Mouse (Mus musculus): Measurements from ENCODE around the gene Olfr432. TPM values are rescaled to one million over a fixed set of nuclear protein-coding genes. Genes with fewer than 3 reads are reported as not detected.
"Not testable (repeated sequence)": the region's sequence is repeated elsewhere in the genome, so short reads cannot be mapped to it uniquely, and the experiment has no call there.

Gene Olfr432
- polyA plus RNA-seq (2012; rRNA removed), result not detected in 2 replicates

- Histone ChIP-seq H3K4me1 (ENCODE audit: control insufficient read depth, insufficient read depth, low read length) (no peaks in the 10 kb centered on the region), H3K27ac (ENCODE audit: insufficient read depth, low read length) (no peak within 1 kb of the TSS), H3K4me3 (replicated peaks; ENCODE audit: insufficient read depth, low read depth, low read length) (no peak within 1 kb of the TSS), H3K27me3 (ENCODE audit: control insufficient read depth, insufficient read depth, low read length) (no peaks in the 10 kb centered on the region)
- no peak for DNase-seq
- no peak for TF ChIP-seq CTCF (IDR thresholded peaks at IDR 0.05; ENCODE audit: borderline replicate concordance, insufficient read depth, low read depth, low read length)
- TF ChIP-seq POLR2A (IDR thresholded peaks at IDR 0.05; ENCODE audit: borderline replicate concordance, insufficient read depth, low read length), result no peak
- WGBS, result 65% methylated on average over 2 of the region's 2 CpGs
Observed at GRCm38 (mm10) chr1:174048893-174049292, at the start of gene Olfr432. Gene Olfr432 (plus strand): TSS chr1:174049205.

- H3K27ac ChIP-seq (ENCODE audit: insufficient read depth, low read length); DNase-seq; H3K27me3 ChIP-seq (ENCODE audit: control insufficient read depth, insufficient read depth, low read length); H3K4me1 ChIP-seq (ENCODE audit: control insufficient read depth, insufficient read depth, low read length); H3K4me3 ChIP-seq (replicated peaks; ENCODE audit: insufficient read depth, low read depth, low read length): not testable (repeated sequence)
- WGBS, result 92% methylated on average over 2 of the region's 3 CpGs
Observed at GRCm38 (mm10) chr1:174004352-174005109, 44.5 kb upstream of the Olfr432 start.

GRCm38 (mm10) chr1:174007050-174007449, 42.0 kb upstream of the Olfr432 start:
- not testable (repeated sequence) for H3K27ac ChIP-seq (ENCODE audit: insufficient read depth, low read length); DNase-seq; H3K4me3 ChIP-seq (replicated peaks; ENCODE audit: insufficient read depth, low read depth, low read length); H3K27me3 ChIP-seq (ENCODE audit: control insufficient read depth, insufficient read depth, low read length); H3K4me1 ChIP-seq (ENCODE audit: control insufficient read depth, insufficient read depth, low read length)

- H3K4me3 ChIP-seq (replicated peaks; ENCODE audit: insufficient read depth, low read depth, low read length), result no peak within 1 kb of the TSS
- no peak for DNase-seq
- H3K4me1 ChIP-seq (ENCODE audit: control insufficient read depth, insufficient read depth, low read length), result no peaks in the 10 kb centered on the region
- H3K27me3 ChIP-seq (ENCODE audit: control insufficient read depth, insufficient read depth, low read length), result no peaks in the 10 kb centered on the region
- TF ChIP-seq CTCF (IDR thresholded peaks at IDR 0.05; ENCODE audit: borderline replicate concordance, insufficient read depth, low read depth, low read length), result no peak
- no peak for TF ChIP-seq POLR2A (IDR thresholded peaks at IDR 0.05; ENCODE audit: borderline replicate concordance, insufficient read depth, low read length)
- H3K27ac ChIP-seq (ENCODE audit: insufficient read depth, low read length), result no peak within 1 kb of the TSS
- WGBS, result 40% methylated on average over 1 of the region's 1 CpGs
Observed at GRCm38 (mm10) chr1:174031698-174032097, 17.3 kb upstream of the Olfr432 start, which contains the start of gene Ifi205. Gene Ifi205 (minus strand): TSS chr1:174031810.

- no peak for DNase-seq
- no peak for TF ChIP-seq POLR2A (IDR thresholded peaks at IDR 0.05; ENCODE audit: borderline replicate concordance, insufficient read depth, low read length)
- no peak for TF ChIP-seq CTCF (IDR thresholded peaks at IDR 0.05; ENCODE audit: borderline replicate concordance, insufficient read depth, low read depth, low read length)
- WGBS, result 64% methylated on average over 4 of the region's 4 CpGs
- Histone ChIP-seq H3K27me3 (ENCODE audit: control insufficient read depth, insufficient read depth, low read length) (no peaks in the 10 kb centered on the region), H3K4me3 (replicated peaks; ENCODE audit: insufficient read depth, low read depth, low read length) (no peak overlapping the region), H3K4me1 (ENCODE audit: control insufficient read depth, insufficient read depth, low read length) (no peaks in the 10 kb centered on the region), H3K27ac (ENCODE audit: insufficient read depth, low read length) (no peak overlapping the region)
Observed at GRCm38 (mm10) chr1:174035841-174036240, 13.2 kb upstream of the Olfr432 start.

GRCm38 (mm10) chr1:174038480-174038879, 10.5 kb upstream of the Olfr432 start:
- WGBS, result 80% methylated on average over 3 of the region's 3 CpGs
- H3K4me1 ChIP-seq (ENCODE audit: control insufficient read depth, insufficient read depth, low read length), result no peaks in the 10 kb centered on the region
- TF ChIP-seq POLR2A (IDR thresholded peaks at IDR 0.05; ENCODE audit: borderline replicate concordance, insufficient read depth, low read length), result no peak
- no peak for TF ChIP-seq CTCF (IDR thresholded peaks at IDR 0.05; ENCODE audit: borderline replicate concordance, insufficient read depth, low read depth, low read length)
- H3K4me3 ChIP-seq (replicated peaks; ENCODE audit: insufficient read depth, low read depth, low read length), result no peak overlapping the region
- H3K27ac ChIP-seq (ENCODE audit: insufficient read depth, low read length), result no peak overlapping the region
- no peak for DNase-seq
- no peaks in the 10 kb centered on the region for H3K27me3 ChIP-seq (ENCODE audit: control insufficient read depth, insufficient read depth, low read length)

GRCm38 (mm10) chr1:174040523-174041177, 8.4 kb upstream of the Olfr432 start, which contains the start of gene Olfr433:
Gene Olfr433 (plus strand): TSS chr1:174040705.
- H3K4me3 ChIP-seq (replicated peaks; ENCODE audit: insufficient read depth, low read depth, low read length), result no peak within 1 kb of the TSS
- WGBS, result 83% methylated on average over 7 of the region's 7 CpGs
- no peaks in the 10 kb centered on the region for H3K4me1 ChIP-seq (ENCODE audit: control insufficient read depth, insufficient read depth, low read length)
- no peaks in the 10 kb centered on the region for H3K27me3 ChIP-seq (ENCODE audit: control insufficient read depth, insufficient read depth, low read length)
- H3K27ac ChIP-seq (ENCODE audit: insufficient read depth, low read length), result no peak within 1 kb of the TSS
- no peak for TF ChIP-seq CTCF (IDR thresholded peaks at IDR 0.05; ENCODE audit: borderline replicate concordance, insufficient read depth, low read depth, low read length)
- no peak for TF ChIP-seq POLR2A (IDR thresholded peaks at IDR 0.05; ENCODE audit: borderline replicate concordance, insufficient read depth, low read length)
- DNase-seq, result no peak

GRCm38 (mm10) chr1:174042091-174042884, 6.7 kb upstream of the Olfr432 start:
- H3K4me1 ChIP-seq (ENCODE audit: control insufficient read depth, insufficient read depth, low read length); H3K27ac ChIP-seq (ENCODE audit: insufficient read depth, low read length); H3K27me3 ChIP-seq (ENCODE audit: control insufficient read depth, insufficient read depth, low read length); H3K4me3 ChIP-seq (replicated peaks; ENCODE audit: insufficient read depth, low read depth, low read length); DNase-seq: not testable (repeated sequence)
- WGBS, result 84% methylated on average over 12 of the region's 12 CpGs

Measured in cerebellum, adult 2 months (tissue).